Mouse (Mus musculus) frontal cortex, postnatal 10 days (tissue): ENCODE results near the gene Nlgn2.

ENCODE experiments used
- DNase-seq, 2 experiments: peaks; one replicate each; pipeline ENCODE4 v3.0.0; 2022; ENCODE audit warnings: low spot score in 2 of 2, mixed read lengths in 1 of 2

The Nlgn2 gene

DNA sequence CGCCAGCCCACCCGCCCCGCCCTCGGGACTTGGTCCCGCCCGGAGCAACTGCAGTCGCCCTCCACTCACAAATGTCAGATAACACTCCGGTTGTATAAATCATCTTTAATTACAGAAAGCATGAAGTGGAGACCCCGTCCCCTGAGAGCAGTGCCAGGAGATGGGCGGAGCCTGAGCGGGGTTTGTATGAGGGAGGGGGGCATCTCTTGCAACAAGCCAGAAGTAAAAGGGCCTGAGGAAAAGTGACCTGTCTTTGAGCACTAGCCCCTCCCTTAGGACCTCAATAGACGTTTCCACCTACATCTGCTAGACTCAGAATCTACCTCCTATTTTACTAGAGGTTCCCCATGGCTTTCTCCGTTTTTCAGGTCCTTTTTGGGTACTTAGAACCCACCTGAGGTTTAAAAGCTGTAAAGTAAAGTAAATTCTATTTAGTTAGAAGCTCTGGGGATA is 41.6 kb downstream of the Nlgn2 start:
- no peak for DNase-seq

DNA sequence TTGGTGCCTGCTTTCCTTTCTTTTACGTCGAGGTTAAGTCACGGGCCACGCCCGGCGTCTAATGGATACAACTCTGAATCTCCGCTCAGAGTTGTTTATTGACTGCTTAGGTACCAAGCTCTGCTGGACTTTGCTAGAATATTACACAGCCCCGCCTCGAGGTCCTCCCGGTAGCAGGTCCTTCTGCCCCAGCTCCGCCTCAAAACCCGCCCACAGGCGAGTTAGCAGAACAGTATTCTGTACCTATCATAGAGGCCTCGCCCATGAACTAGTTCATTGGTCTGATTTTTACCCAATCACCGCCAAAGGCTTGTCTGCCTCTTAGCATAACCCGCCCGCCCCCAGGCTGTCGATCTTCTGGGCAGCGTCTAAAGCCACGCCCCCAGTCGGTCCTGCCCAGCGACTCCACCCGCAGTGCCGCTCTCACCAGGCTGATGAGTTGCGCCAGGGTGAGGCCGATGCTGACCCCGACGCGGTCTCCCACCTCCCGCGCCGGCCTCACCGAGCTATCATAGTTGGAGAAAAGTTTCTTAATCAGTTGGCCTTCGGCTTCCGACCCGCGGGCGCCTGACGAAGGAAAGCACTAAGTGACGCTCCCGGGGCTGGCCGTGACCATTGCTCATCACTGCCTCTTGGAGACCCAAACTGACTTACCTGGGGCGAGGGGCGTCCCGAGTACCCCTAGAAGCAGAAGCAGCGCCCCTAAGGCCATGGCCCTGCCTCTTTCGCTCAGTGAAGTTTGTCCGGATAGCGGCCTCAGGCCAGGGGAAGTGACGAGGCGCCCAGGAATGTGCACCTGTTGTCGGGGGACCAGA is 42.2 kb downstream of the Nlgn2 start, which contains the start of gene Chrnb1:
Gene Chrnb1, minus strand, starts transcription at position 776 of the 815 bp plus-strand sequence.
- DNase-seq, result peak; percentile 87 to 90

DNA sequence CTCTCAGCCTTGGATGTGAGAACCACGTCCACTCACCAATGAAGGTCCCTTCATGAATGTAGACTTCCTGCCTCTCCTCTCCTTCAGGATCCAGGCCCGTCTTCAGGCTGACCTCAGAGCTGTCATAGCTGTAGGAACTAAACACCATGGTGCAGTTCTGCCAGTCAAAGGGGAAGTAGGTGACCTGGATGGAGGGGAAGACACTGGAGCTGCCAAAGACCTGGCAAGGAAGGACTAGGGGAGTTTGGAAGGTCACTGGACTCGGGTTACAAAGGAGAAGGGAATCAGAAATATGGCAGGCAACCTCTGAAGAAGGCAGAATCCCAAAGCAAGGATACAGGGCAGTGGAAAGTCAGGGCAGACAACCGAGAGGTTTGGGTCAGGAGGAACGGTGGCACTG is 44.2 kb downstream of the Nlgn2 start:
- DNase-seq, result no peak

DNA sequence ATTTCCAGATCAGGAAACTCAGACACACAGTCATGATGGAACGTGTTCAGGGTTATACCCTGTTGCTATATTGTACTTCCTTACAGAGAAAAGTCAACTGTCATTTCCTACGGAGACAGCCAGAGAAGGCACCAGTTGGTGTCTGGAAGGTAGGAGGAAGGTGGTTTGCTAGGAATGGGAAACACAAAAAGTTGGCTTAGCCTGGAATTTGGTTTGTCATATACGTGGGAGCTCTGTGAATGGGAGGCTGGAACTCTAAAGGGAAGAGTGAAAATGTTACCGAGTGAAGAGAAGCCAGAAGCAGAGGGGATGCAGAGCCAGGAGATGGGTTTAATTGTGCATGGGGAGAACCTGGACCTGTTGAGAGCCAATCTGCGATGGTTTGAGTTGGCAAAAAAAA is 46.2 kb downstream of the Nlgn2 start:
- no peak for DNase-seq

DNA sequence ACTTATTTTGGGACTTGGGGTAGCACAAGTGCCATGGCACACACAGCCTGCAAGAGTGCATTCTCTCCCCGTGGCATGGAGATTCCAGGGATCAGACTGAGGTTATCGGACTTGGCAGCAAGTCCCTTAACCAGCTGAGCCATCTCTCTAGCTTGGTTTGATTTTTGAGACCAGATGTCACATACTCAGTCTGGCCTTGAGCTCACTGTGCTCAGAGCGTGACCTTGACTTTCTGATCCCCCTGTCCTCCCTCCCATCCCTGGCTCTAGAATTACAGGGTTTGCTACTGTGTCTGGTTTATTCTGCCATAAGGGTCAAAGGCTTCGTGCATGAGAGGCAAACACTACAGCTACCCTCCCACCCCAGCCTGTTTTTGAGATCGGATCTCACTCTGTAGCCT is 48.2 kb downstream of the Nlgn2 start:
- no peak for DNase-seq

DNA sequence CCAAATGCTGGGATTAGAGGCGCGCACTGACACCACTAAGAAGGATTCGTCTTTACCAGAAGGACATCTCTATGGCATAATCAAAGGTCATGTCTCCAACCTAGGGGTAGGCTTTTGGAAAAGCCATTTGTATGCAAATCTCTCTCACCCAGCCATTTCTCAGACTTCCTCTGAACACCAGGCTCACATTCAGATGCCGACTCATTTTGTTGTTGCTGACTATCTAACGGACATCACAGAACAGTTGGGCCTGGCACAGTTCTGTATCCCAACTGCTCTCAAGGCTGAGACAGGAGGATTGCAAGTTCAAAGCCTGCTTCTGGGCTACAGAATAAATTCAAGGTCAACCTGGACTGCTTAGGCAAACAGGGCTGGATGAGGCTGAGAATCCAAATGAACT is 50.3 kb downstream of the Nlgn2 start:
- no peak for DNase-seq

DNA sequence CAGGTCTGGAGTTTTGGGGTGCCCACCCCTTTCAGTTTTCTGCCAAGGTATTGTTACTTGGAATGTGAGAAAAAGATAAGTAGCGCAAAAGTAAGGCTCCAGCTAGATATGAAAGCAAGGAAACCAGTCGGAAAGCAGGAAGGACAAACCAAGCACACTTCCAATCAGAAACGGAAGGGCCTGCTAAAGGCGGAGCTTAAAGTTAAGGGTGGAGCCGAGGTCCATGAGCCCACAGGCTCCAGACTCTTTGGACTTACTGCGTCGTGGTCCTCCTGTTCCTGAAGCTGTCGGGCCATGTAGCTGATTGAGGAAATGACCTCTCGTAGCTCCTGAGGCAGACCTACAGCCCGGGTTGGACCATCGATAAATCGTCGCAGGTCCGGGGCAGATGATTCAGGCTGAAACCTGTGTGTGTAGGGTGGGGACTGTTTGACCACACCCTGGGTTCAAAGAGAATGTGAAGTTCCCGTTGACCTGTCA is 52.8 kb downstream of the Nlgn2 start:
- DNase-seq, result no peak

DNA sequence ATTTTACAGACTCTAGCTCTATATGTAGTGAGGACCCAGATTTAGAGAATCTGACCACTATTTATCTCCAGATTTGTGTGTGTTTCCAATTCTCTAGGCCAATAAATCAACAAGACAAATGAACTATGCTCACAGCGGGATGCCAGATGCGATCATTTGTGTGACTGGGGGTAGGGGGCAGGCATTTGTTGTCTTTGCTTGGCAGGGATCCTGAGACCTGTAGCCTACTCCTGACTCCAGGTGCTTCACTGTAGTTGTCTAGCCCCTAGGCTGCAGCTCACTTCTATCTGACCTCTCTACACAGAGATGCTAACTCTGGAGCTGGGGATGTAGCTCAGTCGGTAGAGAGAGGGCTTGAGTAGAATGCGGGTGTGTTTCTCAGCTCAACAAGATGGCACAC is 55.8 kb downstream of the Nlgn2 start:
- DNase-seq, result no peak

DNA sequence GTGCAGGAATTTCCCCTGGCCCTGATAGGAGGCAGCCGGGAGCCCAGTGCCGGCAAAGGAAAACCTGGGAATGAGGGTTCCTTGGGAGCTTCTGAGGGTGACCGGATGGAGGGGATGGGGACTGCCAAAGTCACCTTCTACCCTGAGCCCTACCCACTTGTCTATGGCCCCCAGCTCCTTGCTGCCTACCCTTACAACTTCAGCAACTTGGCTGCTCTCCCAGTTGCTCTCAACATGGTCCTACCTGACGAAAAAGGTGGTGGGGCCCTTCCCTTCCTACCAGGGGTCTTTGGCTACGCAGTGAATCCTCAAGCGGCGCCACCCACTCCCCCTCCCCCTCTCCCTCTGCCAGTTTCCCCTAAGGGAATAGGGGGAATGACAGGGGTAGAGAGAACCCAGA is 58.6 kb downstream of the Nlgn2 start:
- DNase-seq, result no peak

DNA sequence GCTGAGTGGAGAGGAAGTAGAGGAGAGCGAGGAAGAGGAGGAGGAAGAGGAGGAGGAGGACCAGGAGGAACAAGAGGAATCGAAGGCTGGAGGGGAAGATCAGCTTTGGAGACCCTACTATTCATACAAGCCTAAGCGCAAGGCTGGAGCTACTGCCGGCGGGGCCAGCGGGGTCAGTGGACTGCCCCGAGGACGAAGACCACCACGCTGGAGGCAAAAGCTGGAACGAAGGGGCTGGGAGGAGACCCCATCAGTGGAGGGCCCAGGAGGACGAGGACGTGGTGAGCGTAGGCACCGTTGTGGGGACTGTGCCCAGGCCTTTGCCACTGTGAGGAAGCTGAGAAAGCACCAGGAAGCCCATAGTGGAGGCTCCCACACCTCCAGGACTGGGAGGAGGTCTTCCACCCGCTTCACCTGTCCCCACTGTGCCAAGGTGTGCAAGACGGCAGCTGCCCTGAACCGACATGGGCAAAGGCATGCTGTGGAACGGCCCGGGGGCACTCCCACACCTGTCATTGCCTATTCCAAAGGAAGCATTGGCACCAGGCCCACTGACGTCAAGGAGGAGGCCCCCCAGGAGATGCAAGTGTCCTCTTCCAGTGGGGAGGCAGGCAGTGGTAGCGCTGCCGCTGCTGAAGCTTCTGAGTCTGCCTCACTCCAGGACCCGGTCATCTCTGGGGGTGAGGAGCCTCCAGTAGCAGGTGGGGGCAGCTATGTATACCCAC is 59.2 kb downstream of the Nlgn2 start:
- no peak for DNase-seq

DNA sequence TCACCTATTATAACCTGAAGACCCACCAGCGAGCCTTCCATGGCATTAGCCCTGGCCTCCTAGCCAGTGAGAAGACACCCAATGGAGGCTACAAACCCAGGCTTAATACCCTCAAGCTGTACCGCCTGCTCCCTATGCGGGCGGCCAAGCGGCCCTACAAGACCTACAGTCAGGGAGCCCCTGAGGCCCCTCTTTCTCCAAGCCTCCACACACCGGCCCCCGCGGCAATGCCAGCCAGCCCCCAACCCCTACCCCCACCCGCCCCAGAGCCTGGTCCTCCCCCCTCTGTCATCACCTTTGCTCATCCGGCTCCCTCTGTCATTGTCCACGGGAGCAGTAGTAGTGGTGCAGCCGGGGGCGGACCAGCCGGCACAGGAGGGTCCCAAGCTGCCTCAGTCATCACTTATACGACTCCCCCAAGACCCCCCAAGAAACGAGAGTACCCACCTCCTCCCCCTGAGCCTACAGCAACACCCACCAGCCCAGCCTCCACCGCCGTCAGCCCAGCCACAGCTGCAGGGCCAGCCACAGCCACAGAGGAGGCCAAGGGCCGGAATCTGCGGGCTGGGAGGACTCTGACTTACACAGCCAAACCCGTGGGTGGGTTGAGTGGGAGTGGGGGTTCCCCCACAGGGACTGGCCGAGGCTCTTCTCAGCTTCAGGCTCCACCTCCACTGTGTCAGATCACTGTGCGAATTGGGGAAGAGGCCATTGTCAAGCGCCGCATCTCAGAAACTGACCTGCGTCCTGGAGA is 59.9 kb downstream of the Nlgn2 start:
- no peak for DNase-seq

DNA sequence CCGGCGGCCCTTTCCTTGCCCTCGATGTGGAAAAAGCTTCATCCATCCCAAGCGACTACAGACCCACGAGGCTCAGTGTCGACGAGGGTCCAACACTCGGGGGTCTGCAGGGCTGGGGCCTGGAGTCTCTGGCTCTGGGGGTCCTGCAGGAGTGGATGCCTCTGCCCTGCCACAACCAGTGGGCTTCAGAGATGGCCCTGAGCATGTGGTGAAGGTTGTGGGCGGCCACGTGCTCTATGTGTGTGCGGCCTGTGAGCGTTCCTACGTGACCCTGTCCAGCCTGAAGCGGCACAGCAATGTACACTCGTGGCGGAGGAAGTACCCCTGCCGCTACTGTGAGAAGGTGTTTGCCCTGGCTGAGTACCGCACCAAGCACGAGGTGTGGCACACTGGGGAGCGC is 61.1 kb downstream of the Nlgn2 start:
- no peak for DNase-seq

DNA sequence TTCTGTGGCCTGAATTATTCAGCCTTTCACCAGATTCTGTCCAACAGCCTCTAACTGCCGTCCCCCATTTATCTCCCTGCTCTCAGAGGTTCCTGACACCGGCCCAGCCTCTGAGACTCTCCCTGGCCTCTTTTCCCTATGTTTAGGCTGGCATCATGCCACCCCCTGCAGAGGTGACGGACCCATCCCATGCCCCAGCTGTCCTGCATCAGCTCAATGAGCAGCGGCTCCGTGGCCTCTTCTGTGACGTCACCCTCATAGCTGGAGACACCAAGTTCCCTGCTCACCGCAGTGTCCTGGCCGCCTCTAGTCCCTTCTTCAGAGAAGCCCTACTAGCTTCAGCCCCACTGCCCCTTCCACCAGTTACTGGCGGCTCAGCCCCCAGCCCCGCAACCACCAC is 61.9 kb downstream of the Nlgn2 start:
- DNase-seq, result no peak

DNA sequence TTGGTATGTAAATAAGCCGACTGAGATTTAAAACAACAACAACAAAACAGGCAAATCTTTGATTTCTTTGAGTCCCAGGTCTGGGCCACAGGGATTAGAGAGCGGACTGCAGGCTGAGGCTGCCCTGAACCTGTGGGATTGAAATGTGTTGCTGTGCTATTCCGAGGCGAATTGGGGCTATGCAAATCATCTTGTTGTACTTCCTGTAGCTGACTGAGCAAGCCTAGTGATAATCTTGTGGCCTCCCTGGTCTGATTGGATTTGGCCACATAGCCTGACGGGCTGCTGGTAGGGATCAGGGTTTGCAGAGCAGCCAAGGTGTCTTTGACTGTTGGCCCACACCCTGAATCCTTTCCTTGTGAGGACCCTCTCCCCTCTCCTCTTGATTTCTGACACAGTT is 62.6 kb downstream of the Nlgn2 start:
- no peak for DNase-seq
